Mouse (Mus musculus) embryo, embryonic 11 days (tissue): Measurements from ENCODE around the gene Hs3st2.

Experiments used
- DNase-seq: peaks from one replicate; pipeline ENCODE4 v3.0.0-alpha.2; 2015

The Hs3st2 gene

GRCm38 (mm10) chr7:121464441-121464840 is 72.8 kb downstream of the Hs3st2 start:
- no peak for DNase-seq

GRCm38 (mm10) chr7:121465111-121465510 is 73.5 kb downstream of the Hs3st2 start:
- no peak for DNase-seq

- no peak for DNase-seq
Observed at GRCm38 (mm10) chr7:121466331-121466730, 74.7 kb downstream of the Hs3st2 start.

GRCm38 (mm10) chr7:121469435-121469834 is 77.8 kb downstream of the Hs3st2 start:
- DNase-seq, result no peak

- DNase-seq, result no peak
Observed at GRCm38 (mm10) chr7:121478302-121478701, 86.6 kb downstream of the Hs3st2 start.

- no peak for DNase-seq
Observed at GRCm38 (mm10) chr7:121480106-121480505, 88.4 kb downstream of the Hs3st2 start.

GRCm38 (mm10) chr7:121484590-121484989 is 92.9 kb downstream of the Hs3st2 start:
- DNase-seq, result no peak

- DNase-seq, result peak; percentile 37
Observed at GRCm38 (mm10) chr7:121485266-121485665, 93.6 kb downstream of the Hs3st2 start.

- DNase-seq, result no peak
Observed at GRCm38 (mm10) chr7:121487291-121487690, 95.6 kb downstream of the Hs3st2 start.

- no peak for DNase-seq
Observed at GRCm38 (mm10) chr7:121489401-121489800, 97.7 kb downstream of the Hs3st2 start.

GRCm38 (mm10) chr7:121491455-121492005 is 99.9 kb downstream of the Hs3st2 start:
- DNase-seq, result peak; percentile 24

GRCm38 (mm10) chr7:121500516-121500915 is 108.9 kb downstream of the Hs3st2 start:
- DNase-seq, result no peak

GRCm38 (mm10) chr7:121501666-121502065 is 110.0 kb downstream of the Hs3st2 start:
- DNase-seq, result no peak

GRCm38 (mm10) chr7:121516727-121517126 is 125.1 kb downstream of the Hs3st2 start:
- no peak for DNase-seq

GRCm38 (mm10) chr7:121517165-121517591 is 125.5 kb downstream of the Hs3st2 start:
- no peak for DNase-seq

- no peak for DNase-seq
Observed at GRCm38 (mm10) chr7:121522125-121522524, 130.5 kb downstream of the Hs3st2 start.

GRCm38 (mm10) chr7:121529023-121529422 is 137.4 kb downstream of the Hs3st2 start:
- DNase-seq, result no peak

- no peak for DNase-seq
Observed at GRCm38 (mm10) chr7:121533639-121534038, 142.0 kb downstream of the Hs3st2 start.

GRCm38 (mm10) chr7:121534386-121534785 is 142.7 kb downstream of the Hs3st2 start:
- DNase-seq, result no peak

- DNase-seq, result no peak
Observed at GRCm38 (mm10) chr7:121535987-121536386, 144.3 kb downstream of the Hs3st2 start.

- peak; percentile 37 for DNase-seq
Observed at GRCm38 (mm10) chr7:121539405-121540275, 148.0 kb downstream of the Hs3st2 start.

- DNase-seq, result no peak
Observed at GRCm38 (mm10) chr7:121542458-121542857, 150.8 kb downstream of the Hs3st2 start.

GRCm38 (mm10) chr7:121549329-121550022 is 157.8 kb downstream of the Hs3st2 start:
- peak; percentile 58 for DNase-seq
